Comparison of ENCODE assay signal across 9 mouse cellular contexts in genomic region chr2:39003106-39003505, GRCm38 (mm10). TPM values are rescaled to one million over a fixed set of nuclear protein-coding genes. Genes with fewer than 3 reads are reported as not detected.
DNase-seq lines count a peak whose midpoint lies in the region; ATAC-seq and TF ChIP-seq lines count a peak whose summit lies in the region.
"Had no signal": no experiment of that assay in that cellular context is flagged by ENCODE, and none has a peak within 500 bp of the region (broad histone marks: within the 10 kb centered on the region; RNA-seq: fewer than 3 reads in every experiment).

No protein-coding gene starts in this region.

- ATAC-seq in erythroblast, adult 5-6 weeks (replicated peaks; ENCODE audit: low FRiP score, poor library complexity, severe bottlenecking): no peak
- ATAC-seq in forebrain, embryonic 15.5 days (replicated peaks): no peak
- no peak for ATAC-seq in liver, embryonic 14.5 days (ENCODE audit: insufficient read depth)
- ATAC-seq in frontal cortex, adult (ENCODE audit: low TSS enrichment): no peak
- ATAC-seq in monocyte, adult 5-6 weeks (replicated peaks; ENCODE audit: insufficient number of reproducible peaks, low FRiP score, low TSS enrichment, poor library complexity, severe bottlenecking): no peak

- H3K27ac ChIP-seq in forebrain, embryonic 15.5 days (replicated peaks): no peak overlapping the region
- H3K27ac ChIP-seq in liver, embryonic 14.5 days: peak overlapping the region; percentile 42

- no peaks in the 10 kb centered on the region for H3K9me3 ChIP-seq in erythroblast, embryonic 14.5 days (ENCODE audit: control insufficient read depth, low read length)
- no peaks in the 10 kb centered on the region for H3K9me3 ChIP-seq in forebrain, embryonic 15.5 days
- H3K9me3 ChIP-seq in liver, embryonic 14.5 days (ENCODE audit: control insufficient read depth, low read length): no peaks in the 10 kb centered on the region

- H3K4me1 ChIP-seq in erythroblast, embryonic 14.5 days (ENCODE audit: control insufficient read depth): peaks cover 75% of the 10 kb centered on the region
- H3K4me1 ChIP-seq in forebrain, embryonic 15.5 days: peaks cover 43% of the 10 kb centered on the region
- peaks cover 23 to 37% of the 10 kb centered on the region in 2 experiments for H3K4me1 ChIP-seq in liver, embryonic 14.5 days (replicated peaks; ENCODE audit: control insufficient read depth in 2 of 2, insufficient read depth in 2 of 2, low read length in 1 of 2)

- peak; percentile 51 for DNase-seq in 3T3-L1 (ENCODE audit: low read depth, low spot score)
- no peak for DNase-seq in liver, embryonic 14.5 days (ENCODE audit: low read depth in 3 of 3, low spot score in 3 of 3)
- no peak for DNase-seq in left cerebral cortex, adult 18-20 months (ENCODE audit: low spot score in 2 of 2)
- DNase-seq: lung, adult 2 months had no signal

- 46% methylated on average over 8 of the region's 8 CpGs for WGBS in forebrain, embryonic 15.5 days
- WGBS in liver, embryonic 14.5 days (ENCODE audit: insufficient replicate concordance): 16% methylated on average over 8 of the region's 8 CpGs

- TF ChIP-seq CTCF in liver, embryonic 14.5 days (IDR thresholded peaks at IDR 0.05; ENCODE audit: low read depth): no peak

- TF ChIP-seq EP300 in liver, embryonic 14.5 days (IDR thresholded peaks at IDR 0.05; ENCODE audit: low read depth): no peak

- peaks cover 54% of the 10 kb centered on the region for H3K36me3 ChIP-seq in erythroblast, embryonic 14.5 days (ENCODE audit: control insufficient read depth)
- peaks cover 40% of the 10 kb centered on the region for H3K36me3 ChIP-seq in forebrain, embryonic 15.5 days
- H3K36me3 ChIP-seq in liver, embryonic 14.5 days (replicated peaks; ENCODE audit: control insufficient read depth, insufficient read depth, low read depth): peaks cover 35% of the 10 kb centered on the region

- no peak overlapping the region; the same call in 1 of the 2 replicates for H3K9ac ChIP-seq in forebrain, embryonic 15.5 days (replicated peaks)
- H3K9ac ChIP-seq in liver, embryonic 14.5 days (replicated peaks): peak overlapping the region; percentile 87

- peak overlapping the region; percentile 93 for H3K4me3 ChIP-seq in erythroblast, embryonic 14.5 days (replicated peaks)
- peak overlapping the region; percentile 87; the same call in 1 of the 2 replicates for H3K4me3 ChIP-seq in forebrain, embryonic 15.5 days
- peak overlapping the region; percentile 91 to 95 for H3K4me3 ChIP-seq in liver, embryonic 14.5 days (ENCODE audit: insufficient read depth in 1 of 2, low read depth in 2 of 2, low read length in 2 of 2)

- no peaks in the 10 kb centered on the region for H3K27me3 ChIP-seq in erythroblast, embryonic 14.5 days (ENCODE audit: control insufficient read depth)
- H3K27me3 ChIP-seq in forebrain, embryonic 15.5 days: no peaks in the 10 kb centered on the region
- no peaks in the 10 kb centered on the region for H3K27me3 ChIP-seq in liver, embryonic 14.5 days (ENCODE audit: control insufficient read depth, insufficient read depth, low read length)

- H3K4me2 ChIP-seq in forebrain, embryonic 15.5 days (replicated peaks): peak overlapping the region; percentile 88
- peak overlapping the region; percentile 98 for H3K4me2 ChIP-seq in liver, embryonic 14.5 days (ENCODE audit: low read depth)

RNA-seq across cellular contexts. Expression of gene Arpc5l, which starts 2.0 kb away (rescaled TPM):
- 8.1 and 8.6 TPM in 2 replicates for polyA plus RNA-seq in erythroblast, embryonic 14.5 days (2012)
- 25.6 and 27.8 TPM in 2 replicates for total RNA-seq in erythroblast, adult 5-6 weeks (2015; ENCODE audit: low replicate concordance)
- total RNA-seq in erythroblast, adult 5-6 weeks (2017; ENCODE audit: low replicate concordance): 13.5 and 14.1 TPM in 2 replicates
- 148 and 158 TPM in 2 replicates for polyA plus RNA-seq in forebrain, embryonic 15.5 days (2015; fragmentation: Nextera tagmentation; extraction: Ambion mirVana)
- 14.9 and 29.8 TPM in 2 replicates for polyA plus RNA-seq in liver, embryonic 14.5 days (2012; rRNA removed)
- 54.1 and 55.5 TPM in 2 replicates for polyA plus RNA-seq in liver, embryonic 14.5 days (2014; fragmentation: Nextera tagmentation; extraction: Ambion mirVana)
- total RNA-seq in monocyte, adult 5-6 weeks (2017): 82.4 to 119 TPM (median 91.7 TPM) in 3 replicates
- 100 to 1,000 TPM; 102 to 109 TPM for total RNA-seq in left cerebral cortex, adult 18-20 months (2021)

RNA-seq across cellular contexts. Expression of gene Rpl35, which starts 2.3 kb away (rescaled TPM):
- polyA plus RNA-seq in erythroblast, embryonic 14.5 days (2012): 34.7 TPM in 2 replicates
- 144 and 170 TPM in 2 replicates for total RNA-seq in erythroblast, adult 5-6 weeks (2015; ENCODE audit: low replicate concordance)
- total RNA-seq in erythroblast, adult 5-6 weeks (2017; ENCODE audit: low replicate concordance): 142 and 181 TPM in 2 replicates
- 763 and 830 TPM in 2 replicates for polyA plus RNA-seq in forebrain, embryonic 15.5 days (2015; fragmentation: Nextera tagmentation; extraction: Ambion mirVana)
- polyA plus RNA-seq in liver, embryonic 14.5 days (2012; rRNA removed): 286 and 465 TPM in 2 replicates
- 699 and 714 TPM in 2 replicates for polyA plus RNA-seq in liver, embryonic 14.5 days (2014; fragmentation: Nextera tagmentation; extraction: Ambion mirVana)
- 398 to 553 TPM (median 528 TPM) in 3 replicates for total RNA-seq in monocyte, adult 5-6 weeks (2017)
- 100 to 1,000 TPM; 265 to 280 TPM for total RNA-seq in left cerebral cortex, adult 18-20 months (2021)

RNA-seq across cellular contexts. Expression of gene Wdr38, which starts 5.8 kb away (rescaled TPM):
- not detected in 2 replicates for polyA plus RNA-seq in erythroblast, embryonic 14.5 days (2012)
- total RNA-seq in erythroblast, adult 5-6 weeks (2015; ENCODE audit: low replicate concordance): 0.19 TPM in 1 of 2 replicates, not detected in the other
- total RNA-seq in erythroblast, adult 5-6 weeks (2017; ENCODE audit: low replicate concordance): not detected in 2 replicates
- polyA plus RNA-seq in forebrain, embryonic 15.5 days (2015; fragmentation: Nextera tagmentation; extraction: Ambion mirVana): 1.9 and 2.0 TPM in 2 replicates
- polyA plus RNA-seq in liver, embryonic 14.5 days (2012; rRNA removed): 0.29 and 0.42 TPM in 2 replicates
- 0.29 and 0.58 TPM in 2 replicates for polyA plus RNA-seq in liver, embryonic 14.5 days (2014; fragmentation: Nextera tagmentation; extraction: Ambion mirVana)
- total RNA-seq in monocyte, adult 5-6 weeks (2017): 0.68 to 1.2 TPM (median 0.95 TPM) in 3 replicates
- total RNA-seq in left cerebral cortex, adult 18-20 months (2021): under 1 TPM; 0.44 to 0.47 TPM
